ENCODE assay signal across 20 mouse cellular contexts in the genomic region with DNA sequence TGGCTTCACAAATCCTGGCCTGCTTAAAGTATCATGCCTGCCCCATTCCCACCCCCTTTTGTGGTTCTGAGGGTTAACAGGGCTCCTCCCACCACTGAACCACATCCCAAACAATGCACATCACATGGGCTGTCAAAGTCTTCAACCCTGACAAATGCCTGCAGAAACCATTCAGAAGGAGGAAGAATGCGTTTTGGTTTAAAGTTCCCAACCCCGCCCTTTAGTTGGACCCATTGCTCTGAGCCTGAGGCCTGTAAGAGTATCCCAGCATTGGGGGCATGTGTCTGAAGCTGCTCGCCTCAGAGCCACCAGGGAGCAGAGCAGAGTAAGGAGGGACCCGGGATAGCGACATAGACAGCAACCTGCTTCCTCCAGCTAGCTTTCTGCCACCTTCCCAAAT. TPM values are rescaled to one million over a fixed set of nuclear protein-coding genes. Genes with fewer than 3 reads are reported as not detected.
DNase-seq lines count a peak whose midpoint lies in the region; ATAC-seq and TF ChIP-seq lines count a peak whose summit lies in the region.
"Had no signal": no experiment of that assay in that cellular context is flagged by ENCODE, and none has a peak within 500 bp of the region (broad histone marks: within the 10 kb centered on the region; RNA-seq: fewer than 3 reads in every experiment).

No protein-coding gene starts in this region.

- H3K4me3 ChIP-seq in lung, postnatal 0 days (ENCODE audit: low read depth, low read length) = no peak overlapping the region
- H3K4me3 ChIP-seq in MEL (ENCODE audit: control insufficient read depth in 1 of 2, insufficient read depth in 1 of 2, low read depth in 2 of 2, low read length in 2 of 2) = no peak overlapping the region
- H3K4me3 ChIP-seq: gastrocnemius, adult 2 months; limb, embryonic 12.5 days; midbrain, embryonic 10.5 days; neural tube, embryonic 12.5 days; stomach, embryonic 15.5 days had no signal

- no peak overlapping the region for H3K9ac ChIP-seq in lung, postnatal 0 days (replicated peaks; ENCODE audit: low read depth)
- H3K9ac ChIP-seq in MEL (ENCODE audit: control insufficient read depth, low read depth, low read length, poor library complexity, severe bottlenecking) = no peak overlapping the region
- H3K9ac ChIP-seq: limb, embryonic 12.5 days; neural tube, embryonic 12.5 days; stomach, embryonic 15.5 days had no signal

- no peak overlapping the region for H3K4me2 ChIP-seq in lung, postnatal 0 days (replicated peaks; ENCODE audit: low read depth, low read length)
- H3K4me2 ChIP-seq: limb, embryonic 12.5 days; neural tube, embryonic 12.5 days; stomach, embryonic 15.5 days had no signal

- TF ChIP-seq RAD21 in MEL (IDR thresholded peaks at IDR 0.05; ENCODE audit: low read depth, low read length) = no peak

- 57% methylated on average over 5 of the region's 5 CpGs for WGBS in lung, postnatal 0 days

- TF ChIP-seq POLR2A in MEL (IDR thresholded peaks at IDR 0.05; ENCODE audit: control insufficient read depth in 1 of 2, insufficient read depth in 1 of 2, low read depth in 1 of 2, low read length in 2 of 2, poor library complexity in 1 of 2) = no peak

- no peak overlapping the region for H3K27ac ChIP-seq in lung, postnatal 0 days (ENCODE audit: low read length)
- H3K27ac ChIP-seq in MEL (ENCODE audit: control insufficient read depth, low read depth, low read length) = no peak overlapping the region
- H3K27ac ChIP-seq: gastrocnemius, adult 2 months; limb, embryonic 12.5 days; midbrain, embryonic 10.5 days; neural tube, embryonic 12.5 days; stomach, embryonic 15.5 days had no signal

- no peak for TF ChIP-seq EP300 in lung, postnatal 0 days (IDR thresholded peaks at IDR 0.05)
- no peak for TF ChIP-seq EP300 in MEL (IDR thresholded peaks at IDR 0.05; ENCODE audit: low read depth in 1 of 2, low read length in 2 of 2)

- H3K27me3 ChIP-seq in lung, postnatal 0 days (replicated peaks; ENCODE audit: insufficient read depth, low read length) = no peaks in the 10 kb centered on the region
- no peaks in the 10 kb centered on the region for H3K27me3 ChIP-seq in MEL (ENCODE audit: control insufficient read depth in 1 of 2, insufficient read depth in 2 of 2, low read length in 2 of 2)
- H3K27me3 ChIP-seq: limb, embryonic 12.5 days; neural tube, embryonic 12.5 days; stomach, embryonic 15.5 days had no signal

- peak; percentile 29 for DNase-seq in embryo, embryonic 10.5 days (ENCODE audit: low spot score)
- no peak for DNase-seq in embryo, embryonic 11 days
- DNase-seq in lung, postnatal 0 days (ENCODE audit: low spot score) = no peak
- no peak for DNase-seq in lung, postnatal 10 days
- DNase-seq in MEL (ENCODE audit: low read depth, low spot score) = peak; percentile 20
- no peak for DNase-seq in adrenal gland, postnatal 14 days
- no peak for DNase-seq in gastrocnemius, postnatal 10 days
- DNase-seq: adrenal gland, adult 8-10 months; gastrocnemius, adult 2 months; heart, postnatal 14 days; kidney, postnatal 14 days; lung, adult 18-20 months had no signal

- no peaks in the 10 kb centered on the region for H3K36me3 ChIP-seq in lung, postnatal 0 days (ENCODE audit: insufficient read depth, low read length)
- peaks cover 0 to 31% of the 10 kb centered on the region in 2 experiments; a peak in 2 of 4 replicates for H3K36me3 ChIP-seq in MEL (ENCODE audit: control insufficient read depth in 1 of 2, insufficient read depth in 2 of 2, low read length in 2 of 2)
- H3K36me3 ChIP-seq: limb, embryonic 12.5 days; neural tube, embryonic 12.5 days; stomach, embryonic 15.5 days had no signal

- H3K79me2 ChIP-seq in MEL (ENCODE audit: control insufficient read depth, insufficient read depth, low read length, poor library complexity) = no peaks in the 10 kb centered on the region

- peaks cover 12% of the 10 kb centered on the region; the same call in 1 of the 2 replicates for H3K4me1 ChIP-seq in lung, postnatal 0 days (ENCODE audit: insufficient read depth, low read depth, low read length)
- H3K4me1 ChIP-seq in MEL (ENCODE audit: control insufficient read depth in 1 of 2, insufficient read depth in 2 of 2, low read length in 2 of 2) = peaks cover 15 to 26% of the 10 kb centered on the region in 2 experiments
- H3K4me1 ChIP-seq: neural tube, embryonic 12.5 days had no signal

- TF ChIP-seq CTCF in lung, postnatal 0 days (IDR thresholded peaks at IDR 0.05) = peak; percentile 16; the same call in 1 of the 2 replicates
- no peak for TF ChIP-seq CTCF in MEL (IDR thresholded peaks at IDR 0.05 in 2 of 3, conservative IDR thresholded peaks at IDR 0.05 in 1 of 3; ENCODE audit: control insufficient read depth in 1 of 3, insufficient read depth in 1 of 3, low read depth in 2 of 3, low read length in 3 of 3, poor library complexity in 1 of 3, severe bottlenecking in 1 of 3)

- no peaks in the 10 kb centered on the region for H3K9me3 ChIP-seq in lung, postnatal 0 days (ENCODE audit: low read length)
- H3K9me3 ChIP-seq in MEL (replicated peaks; ENCODE audit: insufficient read depth, low read length) = no peaks in the 10 kb centered on the region
- H3K9me3 ChIP-seq: limb, embryonic 12.5 days; midbrain, embryonic 10.5 days; neural tube, embryonic 12.5 days; stomach, embryonic 15.5 days had no signal

- ATAC-seq in lung, postnatal 0 days = no peak
- peak; percentile 49 for ATAC-seq in megakaryocyte, adult 5-6 weeks (ENCODE audit: poor library complexity, severe bottlenecking)
- ATAC-seq: intestine, embryonic 16.5 days had no signal

TF ChIP-seq in MEL, 35 proteins besides CTCF, POLR2A, EP300 and RAD21:
- TF ChIP-seq CHD2 (IDR thresholded peaks at IDR 0.05; ENCODE audit: low read length) (no peak), SIN3A (IDR thresholded peaks at IDR 0.05; ENCODE audit: low read length) (no peak), SMC3 (IDR thresholded peaks at IDR 0.05; ENCODE audit: low read depth, low read length) (no peak), ZNF384 (IDR thresholded peaks at IDR 0.05; ENCODE audit: low read depth, low read length) (no peak), TBP (IDR thresholded peaks at IDR 0.05; ENCODE audit: low read depth, low read length) (no peak), HCFC1 (IDR thresholded peaks at IDR 0.05; ENCODE audit: low read depth, low read length) (no peak), UBTF (IDR thresholded peaks at IDR 0.05; ENCODE audit: borderline replicate concordance, insufficient read depth, low read depth, low read length) (no peak), USF1 (IDR thresholded peaks at IDR 0.05; ENCODE audit: low read depth, low read length) (0 out of 2 replicates have a peak, but pooled peaks have one; percentile 15)

RNA-seq across cellular contexts. Expression of a gene that starts 41.0 kb away (rescaled TPM):
- 0.10 TPM in 2 replicates for polyA plus RNA-seq in lung, postnatal 0 days (2015; fragmentation: Nextera tagmentation; extraction: Ambion mirVana)
- not detected in 2 replicates for total RNA-seq in MEL (2012; rRNA removed)
- not detected for polyA plus RNA-seq in MEL (2012; ENCODE audit: insufficient read depth in 1 of 2, insufficient read length in 2 of 2, low read depth in 1 of 2, low replicate concordance in 2 of 2, missing spikeins in 1 of 2)
- not detected in 2 replicates for total RNA-seq in megakaryocyte, adult 5-6 weeks (2015)
- not detected in 2 replicates for total RNA-seq in megakaryocyte, adult 5-6 weeks (2017)
- total RNA-seq in adrenal gland, postnatal 14 days (2021) = not detected in 2 replicates
- total RNA-seq in gastrocnemius, postnatal 10 days (2021) = not detected
- total RNA-seq: adrenal gland, adult 8-10 months; gastrocnemius, adult 2 months; layer of hippocampus, postnatal 14 days had no signal
- polyA plus RNA-seq: cortical plate, adult 2 months; intestine, embryonic 16.5 days; limb, embryonic 12.5 days; midbrain, embryonic 10.5 days; neural tube, embryonic 12.5 days had no signal

Comparison
In these comparisons a context has a peak if more than half of its experiments do, and no peak if none do; other contexts are left out.
1. DNase-seq: peak in embryo, embryonic 10.5 days (single experiment) and MEL (single experiment); none in embryo, embryonic 11 days (single experiment), lung, postnatal 0 days (single experiment), lung, postnatal 10 days (single experiment), adrenal gland, postnatal 14 days (single experiment) and gastrocnemius, postnatal 10 days (single experiment).